Mouse (Mus musculus) frontal cortex, postnatal 36 days (tissue): ENCODE results near the gene Gm8914.
"Not testable (repeated sequence)": the region's sequence is repeated elsewhere in the genome, so short reads cannot be mapped to it uniquely, and the experiment has no call there.

Source experiments
- DNase-seq, 2 experiments: peaks; one replicate each; pipeline ENCODE4 v3.0.0; 2022; ENCODE audit warnings: low spot score in 2 of 2

The Gm8914 gene

DNA sequence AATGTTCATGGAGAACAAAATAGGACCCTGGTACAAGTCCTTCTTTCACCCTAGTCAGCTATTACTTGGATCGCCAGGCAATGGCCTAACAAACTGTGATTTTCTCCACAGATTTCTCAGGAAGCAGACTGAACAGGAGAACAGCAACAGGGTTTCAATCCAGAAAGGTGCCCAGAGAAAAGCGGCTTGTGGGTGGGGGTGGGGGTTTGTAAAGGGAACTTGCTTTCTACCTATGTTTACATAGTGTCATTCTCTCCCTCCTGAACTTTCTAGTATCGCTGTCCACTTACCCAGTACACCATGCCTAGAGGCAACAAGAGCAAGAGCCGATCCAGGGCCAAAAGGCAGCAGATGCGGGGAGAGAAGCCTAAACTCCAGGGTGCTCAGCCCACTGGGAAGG, at the start of gene Gm8914:
Gene Gm8914 (plus strand): TSS at position 301 of the 400 bp plus-strand sequence.
- not testable (repeated sequence) for DNase-seq
